Mouse (Mus musculus) T-helper 1 cell (primary cell): ENCODE measurements at regions not wholly inside any gene's neighbourhood (a gene's known extent, or its start where the extent isn't known, plus 50 kb on each side); places are given as distances from the start of the nearest gene placed in this dataset.

Experiments
- in situ Hi-C: fragments of 300-600 bp; cut with MboI, MseI; formaldehyde crosslinking; loops from one replicate; pipeline ENCODE4 v1.15.1; 2025; ENCODE audit warnings: high pct_unique_total_duplicates

DNA sequence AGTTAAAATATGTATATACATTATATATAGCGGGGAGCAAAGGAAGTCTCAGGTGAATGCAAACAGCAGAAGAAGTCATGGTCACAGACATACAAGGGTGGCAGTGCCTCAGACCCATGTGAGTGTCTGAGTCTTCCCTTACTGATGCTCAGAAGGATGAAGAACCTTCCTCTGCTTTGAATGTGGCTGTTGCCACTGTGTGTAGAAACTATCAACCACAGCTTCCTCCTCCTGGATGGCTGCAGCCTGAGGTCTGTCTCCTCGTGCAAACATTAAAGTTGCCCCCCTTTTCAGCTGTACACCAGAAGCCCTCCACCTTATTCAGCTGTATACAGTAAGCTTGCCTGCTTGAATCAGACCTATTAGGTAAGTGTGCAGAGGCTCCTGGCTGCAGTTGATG is 79.4 kb upstream of the Tspan5 start:
- in situ Hi-C loops = no loop called here

DNA sequence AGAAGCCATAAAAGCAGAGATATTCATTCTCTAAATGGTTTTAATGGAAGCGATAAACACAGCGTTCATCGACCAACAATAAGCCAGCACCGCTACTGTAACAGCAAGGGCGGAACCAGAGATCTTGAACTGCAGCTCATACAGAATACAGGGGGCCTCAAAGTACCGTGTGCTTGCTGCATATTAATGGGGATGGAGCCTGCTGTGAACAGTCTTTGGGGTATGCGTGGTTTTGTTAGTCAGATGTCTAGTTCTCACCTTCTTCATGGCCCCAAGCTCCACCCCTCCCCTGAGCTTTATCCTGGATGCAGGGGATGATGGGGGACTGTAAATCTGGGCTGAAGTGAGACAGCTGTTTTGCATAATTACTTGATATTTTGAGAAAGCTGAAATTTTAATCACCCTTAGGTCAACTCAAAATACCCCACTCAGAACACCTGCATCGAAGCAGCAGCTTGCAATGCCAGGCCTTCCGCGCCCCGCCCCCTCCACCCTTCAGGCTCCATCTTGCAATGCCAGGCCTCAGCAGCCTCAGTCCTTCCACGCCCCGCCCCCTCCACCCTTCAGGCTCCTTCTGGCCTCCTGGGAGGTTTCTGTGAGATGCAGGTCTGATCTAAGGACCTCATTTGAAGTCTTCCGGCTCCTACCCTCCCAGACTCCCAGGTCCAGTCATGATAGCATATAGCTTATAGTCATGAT is 73.5 kb upstream of the Tspan5 start:
- in situ Hi-C loops = no loop called here

DNA sequence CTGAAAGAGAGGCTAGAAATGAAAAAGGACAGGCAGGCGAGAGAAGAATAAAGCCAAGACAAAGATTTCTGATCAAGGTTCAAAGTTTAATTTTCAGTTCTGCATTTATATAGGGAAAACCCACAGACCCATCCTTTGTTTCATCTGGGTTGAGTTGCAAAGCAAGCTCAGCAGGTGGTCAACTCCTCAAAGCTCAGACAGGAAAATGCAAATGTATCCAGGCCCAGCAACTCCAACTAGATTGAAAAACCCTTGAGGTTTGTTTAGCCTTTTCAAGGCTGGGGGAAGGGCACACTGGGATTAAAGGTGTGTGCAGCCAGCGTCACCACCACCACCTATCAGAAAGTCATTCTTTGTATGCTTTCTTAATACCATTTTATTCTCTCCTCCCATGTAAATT is 66.1 kb upstream of the Tspan5 start:
- in situ Hi-C loops = no loop called here

DNA sequence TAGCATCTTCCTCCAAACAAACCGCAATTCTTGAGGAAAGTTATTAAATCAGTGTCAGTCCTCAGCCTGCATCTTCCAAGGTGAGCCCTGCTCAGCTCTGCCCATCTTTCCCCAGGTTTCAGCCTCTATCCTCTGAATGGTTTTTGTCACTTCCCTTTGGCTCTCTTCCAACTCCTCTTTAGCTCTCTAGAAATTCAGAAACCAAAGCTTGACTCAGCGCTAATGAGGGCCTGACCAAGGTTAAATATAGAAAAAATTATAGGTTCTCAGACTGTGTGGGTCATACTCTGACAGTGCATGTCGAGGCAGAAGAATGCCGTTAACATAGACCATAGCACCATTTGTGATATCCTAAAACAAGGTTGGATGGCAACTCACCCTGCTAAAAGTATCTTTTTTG is 63.6 kb upstream of the Tspan5 start:
- in situ Hi-C loops = no loop called here

DNA sequence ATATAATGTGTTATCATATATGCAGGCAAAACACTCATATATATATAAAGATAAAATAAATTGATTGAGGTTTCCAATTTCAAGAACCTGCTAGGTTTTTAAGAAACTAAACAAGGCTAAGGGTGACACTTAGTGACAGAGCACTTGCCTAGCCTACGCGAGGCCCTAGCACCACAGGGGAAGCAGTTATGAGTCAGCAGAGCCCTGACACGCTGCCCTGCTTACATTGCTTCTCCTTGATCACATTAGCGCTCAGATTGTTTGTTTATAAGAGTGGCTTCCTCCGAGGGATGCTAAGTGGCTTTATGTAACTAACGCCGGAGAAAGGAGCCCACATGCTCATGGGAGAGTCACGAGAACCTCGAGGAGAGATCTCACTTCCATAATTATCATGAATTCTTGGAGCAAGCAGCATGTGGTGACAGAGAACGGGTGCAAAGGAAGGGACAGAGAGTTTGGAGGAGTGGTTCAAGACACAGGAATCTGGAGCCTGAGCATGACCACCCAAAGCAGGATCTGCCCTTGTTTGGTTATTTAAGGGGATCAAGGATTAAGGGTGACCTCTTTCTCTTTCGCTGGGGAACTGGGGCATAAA is 55.3 kb upstream of the Tspan5 start:
- in situ Hi-C loops = no loop called here

DNA sequence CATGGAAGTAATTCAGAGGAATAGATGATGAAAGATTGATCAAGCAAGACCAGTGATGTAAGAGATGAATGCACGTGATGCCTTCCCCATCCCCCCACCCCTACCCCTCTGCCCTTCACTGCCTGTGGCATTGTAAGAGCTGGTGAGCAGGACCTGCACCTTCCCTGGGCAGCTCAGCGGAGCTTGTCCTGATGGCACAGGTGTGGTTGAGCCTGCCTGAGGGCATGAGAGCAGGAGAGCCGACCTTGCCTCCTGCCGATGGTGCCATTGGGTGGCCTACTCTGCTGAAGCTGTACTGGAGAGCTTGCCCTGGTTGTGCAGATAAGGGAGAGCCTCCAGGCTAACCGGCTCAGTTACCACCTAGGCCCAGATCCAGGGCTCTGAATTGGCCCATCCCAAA is 53.4 kb upstream of the Tspan5 start:
- in situ Hi-C loops = no loop called here
